Mouse (Mus musculus) myocyte (in vitro differentiated cells): Measurements from ENCODE around the gene Tmtc4. TPM values are rescaled to one million over a fixed set of nuclear protein-coding genes. Genes with fewer than 3 reads are reported as not detected.

Source experiments
- H3K27me3 ChIP-seq: one replicate; pipeline ENCODE4 v1.6.1; 2011; ENCODE audit not compliant: control insufficient read depth, insufficient read depth, insufficient read length
- H3K36me3 ChIP-seq: one replicate; pipeline ENCODE4 v1.6.1; 2011; ENCODE audit not compliant: control insufficient read depth, insufficient read depth
- H3K4me2 ChIP-seq: one replicate; pipeline ENCODE4 v1.6.1; 2011; ENCODE audit warnings: low read depth, control low read depth
- H3K4me3 ChIP-seq: one replicate; pipeline ENCODE4 v1.5.1; 2011; ENCODE audit warnings: mild to moderate bottlenecking, control low read depth, moderate library complexity
- H3K79me2 ChIP-seq: one replicate; pipeline ENCODE4 v1.6.1; 2011; ENCODE audit not compliant: control insufficient read depth, insufficient read depth
- H3ac ChIP-seq: one replicate; pipeline ENCODE4 v1.6.1; 2011; ENCODE audit not compliant: control insufficient read depth, insufficient read length
- CEBPB ChIP-seq: IDR thresholded peaks from 2 replicates; pipeline ENCODE4 v1.6.1; 2011; ENCODE audit warnings: mild to moderate bottlenecking, moderate library complexity; ENCODE audit not compliant: poor library complexity, insufficient read depth, severe bottlenecking
- E2F4 ChIP-seq: IDR thresholded peaks from one replicate; pipeline ENCODE4 v1.6.1; 2011; ENCODE audit warnings: mild to moderate bottlenecking, control low read depth, moderate library complexity; ENCODE audit not compliant: insufficient read depth
- MAX ChIP-seq: IDR thresholded peaks from one replicate; pipeline ENCODE4 v1.6.1; 2011; ENCODE audit warnings: low read depth, mild to moderate bottlenecking, control low read depth
- MYOD1 ChIP-seq, 3 experiments: IDR thresholded peaks; one replicate each; pipeline ENCODE4 v1.6.1; 2011; ENCODE audit warnings: control low read depth in 2 of 3, low read depth in 2 of 3, mild to moderate bottlenecking in 2 of 3, moderate library complexity in 1 of 3; ENCODE audit not compliant: insufficient read length in 2 of 3, control insufficient read depth in 1 of 3
- MYOG ChIP-seq, 3 experiments: IDR thresholded peaks; one replicate each; pipeline ENCODE4 v1.6.1; 2011; ENCODE audit warnings: control low read depth in 2 of 3, low read depth in 2 of 3, mild to moderate bottlenecking in 2 of 3; ENCODE audit not compliant: insufficient read length in 2 of 3, control insufficient read depth in 1 of 3, insufficient read depth in 1 of 3
- POLR2A ChIP-seq: IDR thresholded peaks from one replicate; pipeline ENCODE4 v1.6.1; 2011; ENCODE audit warnings: low read depth, mild to moderate bottlenecking, control low read depth, moderate library complexity; ENCODE audit not compliant: insufficient read length
- POLR2AphosphoS2 ChIP-seq: IDR thresholded peaks from one replicate; pipeline ENCODE4 v1.6.1; 2011; ENCODE audit warnings: low read depth, control low read depth; ENCODE audit not compliant: insufficient read length
- REST ChIP-seq: IDR thresholded peaks from one replicate; pipeline ENCODE4 v1.6.1; 2011; ENCODE audit warnings: mild to moderate bottlenecking, control low read depth, moderate library complexity; ENCODE audit not compliant: insufficient read depth, insufficient read length
- SRF ChIP-seq: IDR thresholded peaks from one replicate; pipeline ENCODE4 v1.6.1; 2011; ENCODE audit warnings: low read depth; ENCODE audit not compliant: control insufficient read depth, insufficient read length
- TCF12 ChIP-seq: IDR thresholded peaks from one replicate; pipeline ENCODE4 v1.6.1; 2011; ENCODE audit warnings: mild to moderate bottlenecking, control low read depth; ENCODE audit not compliant: poor library complexity, insufficient read depth, severe bottlenecking
- TCF3 ChIP-seq: IDR thresholded peaks from one replicate; pipeline ENCODE4 v1.6.1; 2011; ENCODE audit warnings: low read depth, control low read depth; ENCODE audit not compliant: insufficient read length
- USF1 ChIP-seq: IDR thresholded peaks from one replicate; pipeline ENCODE4 v1.6.1; 2011; ENCODE audit warnings: low read depth, mild to moderate bottlenecking, control low read depth, moderate library complexity
- polyA plus RNA-seq: library from polyadenylated mRNA; unstranded; fragments of >200 nt; fragmentation: generic; extraction: Trizol; gene quantifications from one replicate; pipeline ENCODE4 v1.2.1, GENCODE M21; 2012; ENCODE audit warnings: missing spikeins

The Tmtc4 gene
- polyA plus RNA-seq, 1 experiment: 8.2 TPM

GRCm38 (mm10) chr14:122951676-122952445, 32.0 kb downstream of the Tmtc4 start:
- Histone ChIP-seq H3K36me3 (peaks cover 7% of the 10 kb centered on the region), H3K4me3 (no peak overlapping the region), H3ac (no peak overlapping the region), H3K4me2 (no peak overlapping the region), H3K79me2 (no peaks in the 10 kb centered on the region), H3K27me3 (no peaks in the 10 kb centered on the region)
- TF ChIP-seq TCF12 (no peak), MYOD1 (IDR thresholded peaks at IDR 0.05; ENCODE audit: control insufficient read depth in 1 of 3, insufficient read length in 2 of 3, low read depth in 2 of 3) (no peak), SRF (no peak), USF1 (no peak), TCF3 (no peak), CEBPB (no peak)

GRCm38 (mm10) chr14:122950915-122951314, 32.9 kb downstream of the Tmtc4 start:
- TF ChIP-seq SRF: no peak
- TF ChIP-seq MAX: no peak
- TF ChIP-seq REST: no peak
- Histone ChIP-seq H3K4me2 (no peak overlapping the region), H3ac (no peak overlapping the region), H3K79me2 (no peaks in the 10 kb centered on the region), H3K27me3 (no peaks in the 10 kb centered on the region), H3K36me3 (peaks cover 7% of the 10 kb centered on the region), H3K4me3 (no peak overlapping the region)

- no peak overlapping the region for H3ac ChIP-seq
- H3K4me3 ChIP-seq: no peak overlapping the region
- no peak for TF ChIP-seq CEBPB
- no peak for TF ChIP-seq TCF12
- no peak for TF ChIP-seq POLR2AphosphoS2
- no peaks in the 10 kb centered on the region for H3K79me2 ChIP-seq
- H3K27me3 ChIP-seq: no peaks in the 10 kb centered on the region
- H3K36me3 ChIP-seq: no peaks in the 10 kb centered on the region
- no peak overlapping the region for H3K4me2 ChIP-seq
These were observed 40.4 kb downstream of the Tmtc4 start for GRCm38 (mm10) chr14:122943475-122943853.

- Histone ChIP-seq H3K27me3 (no peaks in the 10 kb centered on the region), H3K4me2 (no peak overlapping the region), H3ac (no peak overlapping the region), H3K36me3 (no peaks in the 10 kb centered on the region), H3K4me3 (no peak overlapping the region), H3K79me2 (no peaks in the 10 kb centered on the region)
- no peak for TF ChIP-seq TCF3
- no peak for TF ChIP-seq TCF12
- TF ChIP-seq E2F4: no peak
These were observed 40.9 kb downstream of the Tmtc4 start for GRCm38 (mm10) chr14:122942757-122943474.

- no peak overlapping the region for H3K4me2 ChIP-seq
- H3K4me3 ChIP-seq: no peak overlapping the region
- H3K36me3 ChIP-seq: no peaks in the 10 kb centered on the region
- no peaks in the 10 kb centered on the region for H3K27me3 ChIP-seq
- no peak overlapping the region for H3ac ChIP-seq
- no peak for TF ChIP-seq POLR2A
- no peak for TF ChIP-seq MYOD1 (IDR thresholded peaks at IDR 0.05; ENCODE audit: control insufficient read depth in 1 of 3, insufficient read length in 2 of 3, low read depth in 2 of 3)
- no peak for TF ChIP-seq MAX
- no peak for TF ChIP-seq TCF3
- TF ChIP-seq MYOG (IDR thresholded peaks at IDR 0.05; ENCODE audit: control insufficient read depth in 1 of 3, insufficient read depth in 1 of 3, insufficient read length in 2 of 3, low read depth in 2 of 3): no peak
- TF ChIP-seq TCF12: no peak
- no peak for TF ChIP-seq E2F4
- no peak for TF ChIP-seq SRF
- TF ChIP-seq CEBPB: no peak
- H3K79me2 ChIP-seq: no peaks in the 10 kb centered on the region
These were observed 47.4 kb downstream of the Tmtc4 start for GRCm38 (mm10) chr14:122936460-122936859.

- Histone ChIP-seq H3K27me3 (no peaks in the 10 kb centered on the region), H3K36me3 (peaks cover 12% of the 10 kb centered on the region), H3ac (no peak overlapping the region), H3K4me2 (no peak overlapping the region), H3K79me2 (no peaks in the 10 kb centered on the region), H3K4me3 (no peak overlapping the region)
- TF ChIP-seq MYOD1 (IDR thresholded peaks at IDR 0.05; ENCODE audit: control insufficient read depth in 1 of 3, insufficient read length in 2 of 3, low read depth in 2 of 3) (no peak), MYOG (IDR thresholded peaks at IDR 0.05; ENCODE audit: control insufficient read depth in 1 of 3, insufficient read depth in 1 of 3, insufficient read length in 2 of 3, low read depth in 2 of 3) (no peak)
These were observed 63.8 kb downstream of the Tmtc4 start for GRCm38 (mm10) chr14:122920011-122920410.
